Mouse (Mus musculus) small intestine, adult 2 months (tissue): Measurements from ENCODE around the gene Ctu2. TPM values are rescaled to one million over a fixed set of nuclear protein-coding genes. Genes with fewer than 3 reads are reported as not detected.

Experiments used
- H3K27ac ChIP-seq: fragments of 200-500 bp; 2 replicates; pipeline ENCODE4 v1.5.1; 2012; ENCODE audit warnings: low read depth, low read length, control low read depth, inconsistent platforms; ENCODE audit not compliant: insufficient read depth
- H3K27me3 ChIP-seq: fragments of 200-500 bp; 2 replicates; pipeline ENCODE4 v1.6.1; 2012; ENCODE audit warnings: mild to moderate bottlenecking, moderate library complexity, low read length, inconsistent platforms; ENCODE audit not compliant: control insufficient read depth, insufficient read depth
- H3K36me3 ChIP-seq: fragments of 200-500 bp; 2 replicates; pipeline ENCODE4 v1.6.1; 2012; ENCODE audit warnings: mild to moderate bottlenecking, low read length, control low read depth, inconsistent platforms; ENCODE audit not compliant: control insufficient read depth, insufficient read depth
- H3K4me1 ChIP-seq: fragments of 200-500 bp; 2 replicates; pipeline ENCODE4 v1.6.1; 2012; ENCODE audit warnings: low read length, inconsistent platforms, mixed read lengths; ENCODE audit not compliant: control insufficient read depth, insufficient read depth, insufficient read length
- H3K4me3 ChIP-seq: fragments of 200-500 bp; 2 replicates; pipeline ENCODE4 v1.5.1; 2012; ENCODE audit warnings: low read depth, mild to moderate bottlenecking, control low read depth, inconsistent platforms, low read length, moderate library complexity
- CTCF ChIP-seq: fragments of 200-500 bp; IDR thresholded peaks from 2 replicates; pipeline ENCODE4 v1.5.1; 2012; ENCODE audit warnings: low read depth, mild to moderate bottlenecking, control low read depth, inconsistent platforms, low read length, moderate library complexity, mixed read lengths; ENCODE audit not compliant: insufficient replicate concordance, insufficient read length; ENCODE audit errors: extremely low read depth
- POLR2A ChIP-seq: fragments of 200-500 bp; IDR thresholded peaks from 2 replicates; pipeline ENCODE4 v1.6.1; 2012; ENCODE audit warnings: low read depth, mild to moderate bottlenecking, control low read depth, inconsistent platforms, low read length, moderate library complexity
- WGBS: fragments of 180-500 bp; shearing (Covaris S2); methylation state at CpG from one replicate; pipeline ENCODE4 v1.1.7; 2018; 5-methylcytosine and 5-hydroxymethylcytosine counted together
- polyA plus RNA-seq: library from polyadenylated mRNA; depleted of rRNA; stranded (reverse); fragments of >200 nt; gene quantifications from 2 replicates; pipeline ENCODE4 v1.2.3, GENCODE M21; 2012; rRNA removed

The Ctu2 gene
- polyA plus RNA-seq, result 20.9 and 31.8 TPM in 2 replicates

GRCm38 (mm10) chr8:122475580-122476320 is at the start of gene Ctu2, which contains the start of gene Rnf166:
Gene Ctu2, plus strand, starts transcription at chr8:122476143.
Gene Rnf166, minus strand, starts transcription at chr8:122476064.
- WGBS, result under 1% methylated on average over 103 of the region's 103 CpGs
- Histone ChIP-seq H3K27me3 (no peaks in the 10 kb centered on the region), H3K36me3 (peaks cover 24% of the 10 kb centered on the region), H3K4me1 (peaks cover 14% of the 10 kb centered on the region; the same call in 1 of the 2 replicates), H3K27ac (peak within 1 kb of the TSS; percentile 56), H3K4me3 (peak within 1 kb of the TSS; percentile 95)
- TF ChIP-seq CTCF (no peak), POLR2A (no peak; the same call in 1 of the 2 replicates)

- H3K4me1 ChIP-seq, result peaks cover 3% of the 10 kb centered on the region
- no peak overlapping the region for H3K4me3 ChIP-seq
- H3K36me3 ChIP-seq, result peaks cover 13% of the 10 kb centered on the region; the same call in 1 of the 2 replicates
- H3K27ac ChIP-seq, result no peak overlapping the region
- no peaks in the 10 kb centered on the region for H3K27me3 ChIP-seq
- TF ChIP-seq CTCF, result no peak
- TF ChIP-seq POLR2A, result no peak
- 39% methylated on average over 9 of the region's 9 CpGs for WGBS
Observed at GRCm38 (mm10) chr8:122426145-122426544, 49.8 kb upstream of the Ctu2 start.

GRCm38 (mm10) chr8:122427607-122428006 is 48.3 kb upstream of the Ctu2 start:
- TF ChIP-seq CTCF (no peak), POLR2A (no peak)
- WGBS, result 94% methylated on average over 7 of the region's 7 CpGs

GRCm38 (mm10) chr8:122428163-122428562 is 47.8 kb upstream of the Ctu2 start:
- WGBS, result 89% methylated on average over 9 of the region's 9 CpGs
- peaks cover 14% of the 10 kb centered on the region for H3K4me1 ChIP-seq

More at GRCm38 (mm10) chr8:122427607-122428006, 48.3 kb upstream of the Ctu2 start:
- Histone ChIP-seq H3K4me1 (peaks cover 9% of the 10 kb centered on the region), H3K36me3 (peaks cover 13% of the 10 kb centered on the region; the same call in 1 of the 2 replicates), H3K27ac (no peak overlapping the region), H3K27me3 (no peaks in the 10 kb centered on the region), H3K4me3 (no peak overlapping the region)

GRCm38 (mm10) chr8:122430058-122430636 is 45.8 kb upstream of the Ctu2 start:
- Histone ChIP-seq H3K27ac (peak overlapping the region; percentile 37; the same call in 1 of the 2 replicates), H3K4me1 (peaks cover 14% of the 10 kb centered on the region), H3K4me3 (no peak overlapping the region), H3K36me3 (peaks cover 9% of the 10 kb centered on the region; the same call in 1 of the 2 replicates), H3K27me3 (no peaks in the 10 kb centered on the region)
- TF ChIP-seq POLR2A (no peak), CTCF (no peak)
- WGBS, result 74% methylated on average over 10 of the region's 10 CpGs

More at GRCm38 (mm10) chr8:122428163-122428562, 47.8 kb upstream of the Ctu2 start:
- TF ChIP-seq CTCF (no peak), POLR2A (no peak)
- H3K27me3 ChIP-seq, result no peaks in the 10 kb centered on the region
- H3K36me3 ChIP-seq, result peaks cover 13% of the 10 kb centered on the region; the same call in 1 of the 2 replicates
- H3K27ac ChIP-seq, result no peak overlapping the region
- H3K4me3 ChIP-seq, result no peak overlapping the region

GRCm38 (mm10) chr8:122430646-122431045 is 45.3 kb upstream of the Ctu2 start:
- TF ChIP-seq POLR2A (no peak), CTCF (no peak)
- 74% methylated on average over 3 of the region's 3 CpGs for WGBS
- H3K27ac ChIP-seq, result 0 out of 2 replicates have a peak overlapping the region, but pooled peaks have one; percentile 37
- no peak overlapping the region for H3K4me3 ChIP-seq
- peaks cover 8% of the 10 kb centered on the region for H3K36me3 ChIP-seq
- H3K4me1 ChIP-seq, result peaks cover 14% of the 10 kb centered on the region
- no peaks in the 10 kb centered on the region for H3K27me3 ChIP-seq
